Mouse (Mus musculus) C2C12 (cell line): ENCODE measurements around the gene Supt3.

Source experiments
- CTCF ChIP-seq: IDR thresholded peaks from one replicate; pipeline ENCODE4 v1.5.1; 2011; ENCODE audit not compliant: control insufficient read depth, insufficient read depth, insufficient read length
- FOSL1 ChIP-seq: IDR thresholded peaks from one replicate; pipeline ENCODE4 v1.8.0; 2011; ENCODE audit warnings: mild to moderate bottlenecking, low read length; ENCODE audit not compliant: poor library complexity, insufficient read depth, severe bottlenecking
- MAX ChIP-seq: IDR thresholded peaks from one replicate; pipeline ENCODE4 v1.6.1; 2011; ENCODE audit warnings: mild to moderate bottlenecking, control low read depth
- MYOD1 ChIP-seq: IDR thresholded peaks from one replicate; pipeline ENCODE4 v1.6.1; 2011; ENCODE audit warnings: low read depth; ENCODE audit not compliant: control insufficient read depth, insufficient read length
- USF1 ChIP-seq: IDR thresholded peaks from one replicate; pipeline ENCODE4 v1.6.1; 2011; ENCODE audit warnings: low read depth, mild to moderate bottlenecking, control low read depth, moderate library complexity

DNA sequence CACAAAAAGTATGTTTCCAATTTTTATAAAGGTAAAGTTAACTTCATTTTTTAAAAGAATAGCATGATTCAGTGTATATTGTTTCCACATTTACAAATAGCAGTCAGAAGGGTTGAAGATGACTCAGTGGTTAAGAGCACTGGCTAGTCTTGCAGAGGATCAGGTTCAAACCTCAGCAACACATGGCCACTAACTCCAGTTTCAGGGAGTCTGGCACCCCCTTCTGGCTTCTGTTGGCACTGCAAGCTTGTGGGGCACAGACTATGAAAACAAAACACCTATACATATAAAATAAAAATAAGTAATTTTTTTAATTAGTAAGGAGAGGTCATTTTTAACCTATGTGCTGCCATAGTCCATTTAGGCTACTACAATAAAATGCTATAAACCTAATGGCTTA lies 268.9 kb downstream of the Supt3 start:
- TF ChIP-seq MAX (no peak), FOSL1 (no peak), CTCF (no peak), USF1 (no peak), MYOD1 (no peak)
